Mouse (Mus musculus) hindbrain, embryonic 11.5 days (tissue): ENCODE data around the gene Plekha4. TPM values are rescaled to one million over a fixed set of nuclear protein-coding genes. Genes with fewer than 3 reads are reported as not detected.
A peak's percentile ranks its signal among the peaks of the same experiment; 100 is the strongest.

ENCODE experiments used
- ATAC-seq: fragments of 200-750 bp; cut with Nextera tagmentation; 2 replicates; pipeline ENCODE4 v1.8.0; 2017; ENCODE audit warnings: mild to moderate bottlenecking, moderate TSS enrichment, moderate library complexity; ENCODE audit not compliant: low FRiP score
- DNase-seq: peaks from one replicate; pipeline ENCODE4 v3.0.0-alpha.2; 2015; ENCODE audit warnings: low spot score
- H3K27ac ChIP-seq: fragments of 300-500 bp; sonication (generic); 2 replicates; pipeline ENCODE4 v1.5.1; 2014; ENCODE audit warnings: mild to moderate bottlenecking, low read depth, low read length
- H3K27me3 ChIP-seq: fragments of 300-500 bp; sonication (generic); 2 replicates; pipeline ENCODE4 v1.6.1; 2014; ENCODE audit warnings: mild to moderate bottlenecking, low read length, moderate library complexity, mixed read lengths; ENCODE audit not compliant: control insufficient read depth, insufficient read depth
- H3K36me3 ChIP-seq: fragments of 300-500 bp; sonication (generic); 2 replicates; pipeline ENCODE4 v1.6.1; 2014; ENCODE audit warnings: mild to moderate bottlenecking, low read length, moderate library complexity, mixed read lengths; ENCODE audit not compliant: control insufficient read depth, insufficient read depth
- H3K4me1 ChIP-seq: fragments of 300-500 bp; sonication (generic); replicated peaks from 2 replicates; pipeline ENCODE4 v1.6.1; 2014; ENCODE audit warnings: low read length, mixed read lengths; ENCODE audit not compliant: control insufficient read depth, insufficient read depth
- H3K4me2 ChIP-seq: fragments of 300-500 bp; sonication (generic); replicated peaks from 2 replicates; pipeline ENCODE4 v1.6.1; 2014; ENCODE audit warnings: mild to moderate bottlenecking, low read depth, low read length
- H3K4me3 ChIP-seq: fragments of 300-500 bp; sonication (generic); 2 replicates; pipeline ENCODE4 v1.5.1; 2014; ENCODE audit warnings: low read depth, low read length
- H3K9ac ChIP-seq: fragments of 300-500 bp; sonication (generic); 2 replicates; pipeline ENCODE4 v1.6.1; 2014; ENCODE audit warnings: low read depth, low read length
- H3K9me3 ChIP-seq: fragments of 300-500 bp; sonication (generic); 2 replicates; pipeline ENCODE4 v1.6.1; 2016; ENCODE audit warnings: low read length; ENCODE audit not compliant: control insufficient read depth
- WGBS: fragments of 180-500 bp; shearing (Covaris S2); extraction: QIAGEN DNeasy Blood & Tissue Kit; methylation state at CpG from one replicate; pipeline ENCODE4 v1.1.7; 2014; 5-methylcytosine and 5-hydroxymethylcytosine counted together
- polyA plus RNA-seq: library from polyadenylated mRNA; unstranded; fragments of >200 nt; fragmentation: Nextera tagmentation; extraction: Ambion mirVana; gene quantifications from 2 replicates; pipeline ENCODE4 v1.2.1, GENCODE M21; 2014

Gene Plekha4
- polyA plus RNA-seq, 1 experiment from 2014 or later, result 2.3 TPM

DNA sequence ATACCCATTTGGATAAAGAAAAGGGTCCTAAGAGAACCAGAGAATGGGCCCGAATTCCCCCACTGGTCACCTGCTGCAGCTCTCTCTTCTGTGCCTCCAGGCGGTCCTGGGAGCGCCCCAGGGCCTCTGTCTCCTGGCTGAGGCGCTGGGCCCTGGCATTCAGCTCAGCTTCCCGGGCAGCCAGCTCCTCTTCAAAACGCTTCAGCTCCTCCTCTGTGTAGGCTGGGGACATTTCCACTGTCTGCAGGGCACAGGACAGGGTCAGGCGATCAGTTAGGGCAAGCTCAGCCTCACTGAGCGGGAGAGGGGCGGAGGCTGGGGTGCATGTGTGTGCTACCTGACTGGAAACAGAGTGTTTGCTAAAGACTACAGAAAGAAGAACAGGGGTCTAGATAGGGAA, 31.6 kb upstream of the Plekha4 start:
- Histone ChIP-seq H3K9ac (no peak overlapping the region), H3K27me3 (no peaks in the 10 kb centered on the region), H3K27ac (no peak overlapping the region), H3K4me1 (no peaks in the 10 kb centered on the region), H3K9me3 (no peaks in the 10 kb centered on the region), H3K4me2 (no peak overlapping the region), H3K36me3 (0 out of 2 replicates have a peak, but pooled peaks cover 3% of the 10 kb centered on the region), H3K4me3 (no peak overlapping the region)
- DNase-seq, result no peak
- 81% methylated on average over 9 of the region's 9 CpGs for WGBS
- ATAC-seq, result no peak

DNA sequence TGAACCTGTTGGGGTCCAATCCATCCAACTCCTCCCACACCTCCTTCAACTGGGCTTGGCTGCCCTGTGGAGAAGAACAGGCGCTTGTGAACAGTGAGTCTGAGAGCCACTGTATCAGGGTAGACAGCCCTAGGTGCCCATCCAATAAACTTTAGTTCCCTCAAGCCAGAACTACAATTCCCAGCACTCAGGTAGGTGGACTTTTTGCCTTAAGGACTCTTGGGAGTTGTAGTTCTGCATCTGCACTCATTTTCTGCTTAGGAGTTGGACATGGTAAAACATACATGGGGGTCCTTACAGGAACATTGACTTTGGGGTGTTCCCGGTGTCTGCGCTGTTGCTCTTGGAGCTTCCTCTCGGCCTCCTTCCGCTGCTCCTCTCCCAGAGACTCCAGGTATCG, 27.7 kb upstream of the Plekha4 start:
- Histone ChIP-seq H3K4me2 (no peak overlapping the region), H3K4me3 (no peak overlapping the region), H3K9ac (no peak overlapping the region), H3K27me3 (no peaks in the 10 kb centered on the region), H3K9me3 (no peaks in the 10 kb centered on the region), H3K4me1 (no peaks in the 10 kb centered on the region), H3K36me3 (0 out of 2 replicates have a peak, but pooled peaks cover under 1% of the 10 kb centered on the region), H3K27ac (no peak overlapping the region)
- ATAC-seq (no peak), DNase-seq (no peak)
- WGBS, result 100% methylated on average over 6 of the region's 6 CpGs

DNA sequence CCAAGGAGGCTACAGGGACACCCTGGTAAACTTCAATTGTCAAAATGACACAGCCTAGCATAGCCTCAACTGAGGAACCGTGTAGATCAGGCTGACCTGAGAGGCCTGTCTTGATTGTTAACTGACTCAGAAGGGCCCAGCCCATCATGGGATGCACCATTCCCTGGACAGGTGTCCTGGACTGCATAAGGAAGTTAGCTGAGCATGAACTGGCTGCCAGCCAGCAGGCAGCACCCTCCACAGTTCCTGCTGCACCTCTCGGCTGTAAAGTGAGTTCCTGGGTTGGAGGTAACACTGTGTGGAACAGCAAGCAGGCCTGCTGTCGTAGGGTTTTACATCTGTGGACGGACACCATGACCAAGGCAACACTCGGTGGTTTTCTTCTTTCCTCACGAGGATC, 18.5 kb upstream of the Plekha4 start:
- Histone ChIP-seq H3K9me3 (no peaks in the 10 kb centered on the region), H3K4me3 (no peak overlapping the region), H3K27me3 (no peaks in the 10 kb centered on the region), H3K4me1 (peaks cover 4% of the 10 kb centered on the region), H3K9ac (no peak overlapping the region), H3K36me3 (no peaks in the 10 kb centered on the region), H3K4me2 (no peak overlapping the region), H3K27ac (no peak overlapping the region)
- no peak for DNase-seq
- 87% methylated on average over 6 of the region's 6 CpGs for WGBS
- ATAC-seq, result no peak

- Histone ChIP-seq H3K4me1 (peaks cover 4% of the 10 kb centered on the region), H3K9me3 (no peaks in the 10 kb centered on the region), H3K4me2 (no peak overlapping the region), H3K9ac (no peak overlapping the region), H3K36me3 (no peaks in the 10 kb centered on the region), H3K4me3 (no peak overlapping the region), H3K27ac (no peak overlapping the region), H3K27me3 (no peaks in the 10 kb centered on the region)
- DNase-seq (no peak), ATAC-seq (no peak)
- WGBS, result 90% methylated on average over 6 of the region's 6 CpGs
These were observed 17.6 kb upstream of the Plekha4 start for GRCm38 (mm10) chr7:45508561-45508960.

- 48% methylated on average over 19 of the region's 19 CpGs for WGBS
- H3K4me3 ChIP-seq, result peak overlapping the region; percentile 67
- no peaks in the 10 kb centered on the region for H3K9me3 ChIP-seq
- ATAC-seq, result 0 out of 2 replicates have a peak, but pooled peaks have one; percentile 4
- no peak for DNase-seq
- no peak overlapping the region for H3K27ac ChIP-seq
- H3K36me3 ChIP-seq, result no peaks in the 10 kb centered on the region
- no peaks in the 10 kb centered on the region for H3K27me3 ChIP-seq
- H3K4me2 ChIP-seq, result peak overlapping the region; percentile 78
- H3K4me1 ChIP-seq, result peaks cover 4% of the 10 kb centered on the region
- H3K9ac ChIP-seq, result peak overlapping the region; percentile 83
These were observed 16.8 kb upstream of the Plekha4 start for GRCm38 (mm10) chr7:45509181-45509882.

DNA sequence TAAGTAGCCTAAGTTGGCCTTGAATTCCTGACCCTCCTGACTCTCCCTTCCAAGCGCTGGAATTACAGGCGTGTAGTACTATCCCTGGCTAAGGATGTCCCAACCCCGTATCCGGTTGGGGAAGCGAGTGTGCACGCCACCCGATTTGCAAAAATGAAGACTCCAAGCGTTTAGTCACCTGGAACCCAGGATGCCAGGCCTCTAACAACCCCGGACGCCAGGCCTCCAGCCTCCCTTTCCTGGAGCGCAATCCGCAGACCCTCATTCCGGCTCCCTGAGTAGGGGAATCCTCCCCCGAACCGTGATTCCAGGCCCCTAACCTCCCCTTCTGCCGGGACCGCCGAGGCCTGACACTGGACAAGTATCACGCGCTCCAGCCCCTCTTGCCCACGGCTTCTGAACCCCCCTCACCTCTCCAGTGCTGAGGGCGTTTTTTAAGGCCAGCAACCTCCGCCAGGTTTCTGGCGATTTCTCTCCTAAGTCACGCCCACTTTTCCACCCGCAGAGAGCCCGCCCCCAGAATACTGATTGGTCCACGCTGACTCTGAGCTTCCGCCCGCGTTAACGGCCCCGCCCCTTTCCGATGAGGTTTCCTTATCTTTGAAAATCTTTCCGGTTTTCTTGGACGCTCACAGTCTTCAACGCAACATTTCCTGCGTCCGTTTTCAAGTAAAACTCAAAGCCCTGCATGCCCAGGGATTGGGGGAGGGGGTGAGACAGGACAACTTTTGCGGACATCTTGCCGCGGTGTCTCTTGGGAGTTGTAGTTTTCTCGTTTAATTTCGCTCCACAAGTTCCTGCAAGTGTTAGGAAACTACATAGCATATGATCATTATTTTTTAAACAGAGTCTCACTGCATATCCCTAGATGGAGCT, 16.0 kb upstream of the Plekha4 start, which contains the start of gene Nucb1:
Gene Nucb1, minus strand, starts transcription at position 495 of the 876 bp plus-strand sequence.
- Histone ChIP-seq H3K9ac (peak within 1 kb of the TSS; percentile 83), H3K4me2 (peak within 1 kb of the TSS; percentile 78), H3K27ac (peak within 1 kb of the TSS; percentile 43), H3K36me3 (no peaks in the 10 kb centered on the region), H3K4me3 (peak within 1 kb of the TSS; percentile 67), H3K4me1 (peaks cover 4% of the 10 kb centered on the region), H3K27me3 (no peaks in the 10 kb centered on the region), H3K9me3 (no peaks in the 10 kb centered on the region)
- WGBS, result under 1% methylated on average over 44 of the region's 44 CpGs
- DNase-seq, result peak; percentile 94
- peak; percentile 92 for ATAC-seq

- 84% methylated on average over 7 of the region's 7 CpGs for WGBS
- Histone ChIP-seq H3K27ac (no peak overlapping the region), H3K9me3 (no peaks in the 10 kb centered on the region), H3K4me1 (peaks cover 3% of the 10 kb centered on the region), H3K4me2 (no peak overlapping the region), H3K27me3 (no peaks in the 10 kb centered on the region), H3K9ac (no peak overlapping the region), H3K36me3 (no peaks in the 10 kb centered on the region), H3K4me3 (no peak overlapping the region)
- ATAC-seq (no peak), DNase-seq (no peak)
These were observed 11.7 kb upstream of the Plekha4 start for GRCm38 (mm10) chr7:45514411-45514810.

DNA sequence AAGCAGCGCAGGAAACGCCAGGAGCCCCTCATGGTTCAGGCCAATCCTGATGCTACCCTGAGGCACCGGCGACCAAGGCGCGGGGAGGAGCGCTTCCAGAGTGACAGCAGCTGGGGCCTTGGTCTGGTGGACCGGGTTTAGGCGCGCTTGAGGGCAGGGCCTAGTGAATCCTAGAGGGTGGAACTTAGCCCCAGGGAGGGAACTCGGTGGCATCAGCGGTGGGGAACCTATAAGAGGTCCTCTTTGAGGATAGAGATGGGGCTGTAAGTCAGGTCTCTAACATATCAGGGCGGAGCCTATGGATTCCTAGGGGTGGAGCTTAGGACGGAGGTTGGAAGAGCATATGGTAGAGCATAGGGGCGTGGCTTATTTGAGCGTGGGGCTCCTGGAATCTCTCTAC, 10.7 kb upstream of the Plekha4 start:
- Histone ChIP-seq H3K4me1 (no peaks in the 10 kb centered on the region), H3K36me3 (no peaks in the 10 kb centered on the region), H3K4me2 (no peak overlapping the region), H3K4me3 (no peak overlapping the region), H3K27ac (no peak overlapping the region), H3K9ac (no peak overlapping the region), H3K27me3 (no peaks in the 10 kb centered on the region), H3K9me3 (no peaks in the 10 kb centered on the region)
- no peak for DNase-seq
- WGBS, result 31% methylated on average over 16 of the region's 16 CpGs
- ATAC-seq, result 0 out of 2 replicates have a peak, but pooled peaks have one; percentile 38
